Mouse (Mus musculus): ENCODE measurements at regions not wholly inside any gene's neighbourhood (a gene's known extent, or its start where the extent isn't known, plus 50 kb on each side); places are given as distances from the start of the nearest gene placed in this dataset.

DNA sequence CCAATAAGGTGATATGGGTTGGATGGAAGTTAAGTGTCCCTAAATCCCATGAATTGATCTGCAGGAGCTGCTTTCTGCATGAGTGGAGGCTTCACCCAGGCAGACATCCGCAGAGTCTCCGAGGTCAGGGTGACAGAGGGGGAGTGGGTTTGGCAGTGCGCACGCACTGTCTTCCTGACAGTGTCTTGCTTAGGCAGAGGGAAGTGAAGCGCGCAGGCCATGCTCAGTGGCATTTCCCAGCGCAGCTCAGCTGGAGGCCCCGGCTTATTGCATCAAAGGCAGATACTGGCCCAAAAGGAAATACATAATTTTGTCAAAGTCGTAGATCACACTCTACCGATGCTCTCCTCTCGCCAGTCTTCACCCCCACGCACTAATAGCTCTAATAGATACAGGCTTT, 252.7 kb upstream of the Dnajc24 start:
- TF ChIP-seq CTCF (IDR thresholded peaks at IDR 0.05; ENCODE audit: insufficient read depth, low read length): no peak
- TF ChIP-seq POLR2A (IDR thresholded peaks at IDR 0.05; ENCODE audit: borderline replicate concordance, extremely low read depth, low read depth, low read length): no peak
- WGBS: 49% methylated on average over 12 of the region's 12 CpGs

GRCm38 (mm10) chr2:106234358-106234757, 231.0 kb upstream of the Dnajc24 start:
- no peak overlapping the region for H3K4me3 ChIP-seq (replicated peaks; ENCODE audit: extremely low read depth, low read depth, low read length)
- 69% methylated on average over 4 of the region's 4 CpGs for WGBS
- TF ChIP-seq POLR2A (IDR thresholded peaks at IDR 0.05; ENCODE audit: borderline replicate concordance, extremely low read depth, low read depth, low read length) (no peak), CTCF (IDR thresholded peaks at IDR 0.05; ENCODE audit: insufficient read depth, low read length) (no peak)
- H3K4me1 ChIP-seq (ENCODE audit: control insufficient read depth, insufficient read depth, low read length): no peaks in the 10 kb centered on the region
- no peak for DNase-seq

More for the DNA sequence above, 252.7 kb upstream of the Dnajc24 start:
- H3K4me1 ChIP-seq (ENCODE audit: control insufficient read depth, insufficient read depth, low read length): no peaks in the 10 kb centered on the region
- no peak for DNase-seq
- no peak overlapping the region for H3K4me3 ChIP-seq (replicated peaks; ENCODE audit: extremely low read depth, low read depth, low read length)

GRCm38 (mm10) chr2:106231136-106231535, 227.8 kb upstream of the Dnajc24 start:
- no peak for TF ChIP-seq CTCF (IDR thresholded peaks at IDR 0.05; ENCODE audit: insufficient read depth, low read length)
- DNase-seq: no peak
- 78% methylated on average over 5 of the region's 5 CpGs for WGBS
- no peaks in the 10 kb centered on the region for H3K4me1 ChIP-seq (ENCODE audit: control insufficient read depth, insufficient read depth, low read length)
- H3K4me3 ChIP-seq (replicated peaks; ENCODE audit: extremely low read depth, low read depth, low read length): no peak overlapping the region

DNA sequence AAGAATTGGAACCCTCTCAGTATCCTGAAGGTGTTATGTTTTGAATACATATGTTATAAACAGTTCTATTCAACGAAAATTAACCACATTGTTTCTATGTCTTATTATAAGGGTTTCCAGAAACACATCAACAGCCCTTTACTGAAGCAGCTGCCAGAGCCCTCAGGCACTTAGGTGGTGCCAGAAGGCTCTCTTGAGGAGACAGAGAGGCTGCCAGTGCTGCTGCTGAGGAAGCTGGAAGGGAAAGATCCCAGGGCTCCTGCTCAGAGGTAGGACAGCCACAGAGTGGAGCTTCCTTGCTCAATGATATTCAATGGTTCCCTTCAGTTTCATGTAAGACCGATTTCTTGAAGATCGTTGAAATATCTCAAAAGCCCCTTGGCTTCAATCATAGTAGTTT, 226.7 kb upstream of the Dnajc24 start:
- no peak for TF ChIP-seq CTCF (IDR thresholded peaks at IDR 0.05; ENCODE audit: insufficient read depth, low read length)
- TF ChIP-seq POLR2A (IDR thresholded peaks at IDR 0.05; ENCODE audit: borderline replicate concordance, extremely low read depth, low read depth, low read length): no peak
- Histone ChIP-seq H3K4me3 (replicated peaks; ENCODE audit: extremely low read depth, low read depth, low read length) (no peak overlapping the region), H3K4me1 (ENCODE audit: control insufficient read depth, insufficient read depth, low read length) (no peaks in the 10 kb centered on the region)
- no peak for DNase-seq
- WGBS: 72% methylated on average over 3 of the region's 3 CpGs

GRCm38 (mm10) chr2:106228249-106228648, 224.9 kb upstream of the Dnajc24 start:
- no peak for DNase-seq
- no peak for TF ChIP-seq POLR2A (IDR thresholded peaks at IDR 0.05; ENCODE audit: borderline replicate concordance, extremely low read depth, low read depth, low read length)
- TF ChIP-seq CTCF (IDR thresholded peaks at IDR 0.05; ENCODE audit: insufficient read depth, low read length): no peak
- 50% methylated on average over 1 of the region's 1 CpGs for WGBS
- H3K4me1 ChIP-seq (ENCODE audit: control insufficient read depth, insufficient read depth, low read length): no peaks in the 10 kb centered on the region
- no peak overlapping the region for H3K4me3 ChIP-seq (replicated peaks; ENCODE audit: extremely low read depth, low read depth, low read length)

DNA sequence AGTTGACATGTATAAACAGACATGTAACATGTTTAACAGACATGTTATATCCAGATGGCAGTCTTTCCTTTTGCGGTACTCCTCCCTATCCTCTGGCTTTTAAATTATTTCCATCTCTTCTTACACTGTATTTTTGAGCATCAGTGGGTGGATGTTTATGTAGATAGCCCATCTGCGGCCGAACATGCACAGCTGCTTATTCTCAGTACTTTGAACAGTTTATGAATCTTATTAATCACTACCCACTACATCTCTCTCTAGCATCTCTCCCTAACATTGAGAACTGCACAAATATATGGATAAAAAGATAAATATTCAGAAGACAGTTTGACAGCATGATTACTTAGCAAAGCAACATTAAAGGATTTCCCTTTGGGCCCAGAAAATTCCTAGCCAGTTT, 212.8 kb upstream of the Dnajc24 start:
- TF ChIP-seq POLR2A (IDR thresholded peaks at IDR 0.05; ENCODE audit: borderline replicate concordance, extremely low read depth, low read depth, low read length) (no peak), CTCF (IDR thresholded peaks at IDR 0.05; ENCODE audit: insufficient read depth, low read length) (no peak)
- 77% methylated on average over 3 of the region's 3 CpGs for WGBS
- Histone ChIP-seq H3K4me3 (replicated peaks; ENCODE audit: extremely low read depth, low read depth, low read length) (no peak overlapping the region), H3K4me1 (ENCODE audit: control insufficient read depth, insufficient read depth, low read length) (no peaks in the 10 kb centered on the region)
- DNase-seq: no peak

DNA sequence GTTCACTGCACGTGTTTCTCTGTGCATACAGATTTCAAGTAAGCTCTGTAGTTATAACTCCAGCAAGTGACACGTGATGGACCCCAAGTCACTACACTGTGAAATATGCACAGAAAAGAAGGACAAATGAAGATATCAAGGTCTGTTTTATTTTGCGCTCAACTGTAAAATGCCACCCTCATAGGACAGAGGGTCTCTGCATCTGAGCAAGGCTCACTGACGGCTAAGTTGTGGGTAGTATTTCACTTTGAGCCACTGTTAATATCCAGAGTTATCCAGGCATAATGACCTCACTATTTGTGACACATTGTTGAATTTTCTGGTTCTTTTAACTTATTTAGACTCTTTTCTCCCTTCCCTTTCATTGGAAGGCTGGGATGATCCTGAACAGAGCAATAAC, 210.4 kb upstream of the Dnajc24 start:
- TF ChIP-seq POLR2A (IDR thresholded peaks at IDR 0.05; ENCODE audit: borderline replicate concordance, extremely low read depth, low read depth, low read length): no peak
- TF ChIP-seq CTCF (IDR thresholded peaks at IDR 0.05; ENCODE audit: insufficient read depth, low read length): no peak
- DNase-seq: no peak
- Histone ChIP-seq H3K4me1 (ENCODE audit: control insufficient read depth, insufficient read depth, low read length) (no peaks in the 10 kb centered on the region), H3K4me3 (replicated peaks; ENCODE audit: extremely low read depth, low read depth, low read length) (no peak overlapping the region)
- 76% methylated on average over 4 of the region's 4 CpGs for whole genome bisulfite sequencing

DNA sequence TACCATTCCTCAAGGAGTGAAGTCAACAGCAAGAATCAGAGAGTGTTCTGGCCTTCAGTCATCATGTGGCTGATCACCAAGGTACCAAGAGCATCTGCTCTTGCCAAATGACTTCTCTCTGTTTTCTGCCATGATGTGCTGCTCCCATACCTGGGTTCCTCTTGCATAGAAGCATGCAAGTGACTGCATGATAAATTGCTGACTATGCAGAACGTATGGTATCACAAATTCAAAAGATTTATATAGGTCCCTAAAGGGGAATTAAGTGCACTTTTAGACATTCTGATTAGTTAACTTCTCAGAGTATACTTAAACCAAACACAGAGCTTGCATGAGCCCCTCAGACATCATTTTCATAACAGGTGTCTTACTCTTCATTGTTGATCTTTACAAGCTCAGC, 207.4 kb upstream of the Dnajc24 start:
- DNase-seq: no peak
- WGBS: 54% methylated on average over 1 of the region's 1 CpGs
- TF ChIP-seq CTCF (IDR thresholded peaks at IDR 0.05; ENCODE audit: insufficient read depth, low read length): no peak
- TF ChIP-seq POLR2A (IDR thresholded peaks at IDR 0.05; ENCODE audit: borderline replicate concordance, extremely low read depth, low read depth, low read length): no peak
- H3K4me1 ChIP-seq (ENCODE audit: control insufficient read depth, insufficient read depth, low read length): no peaks in the 10 kb centered on the region
- no peak overlapping the region for H3K4me3 ChIP-seq (replicated peaks; ENCODE audit: extremely low read depth, low read depth, low read length)

DNA sequence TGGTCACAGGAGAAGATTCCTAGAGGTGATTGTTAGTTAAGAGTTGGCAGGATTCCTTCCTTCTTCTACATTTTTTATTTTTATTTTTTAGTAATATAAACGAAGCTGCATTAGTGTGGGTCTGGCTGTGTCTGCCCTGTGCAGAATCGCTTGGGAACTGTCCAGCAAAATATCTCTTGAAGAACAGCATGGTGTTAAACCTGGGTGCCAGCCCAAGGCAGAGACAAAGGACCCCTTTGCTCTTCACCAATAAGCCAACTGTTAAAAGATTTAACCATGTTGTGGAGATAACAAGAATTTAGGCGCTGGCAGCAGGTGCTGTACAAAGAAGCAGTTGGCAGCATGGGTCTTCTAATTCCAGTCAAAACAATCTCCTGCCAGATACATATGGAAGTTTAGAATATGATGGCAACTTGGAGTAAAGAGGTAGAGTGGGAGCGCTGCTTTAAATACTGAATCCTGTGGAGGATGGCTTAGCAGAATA, 205.5 kb upstream of the Dnajc24 start:
- Histone ChIP-seq H3K4me3 (replicated peaks; ENCODE audit: extremely low read depth, low read depth, low read length) (no peak overlapping the region), H3K4me1 (ENCODE audit: control insufficient read depth, insufficient read depth, low read length) (no peaks in the 10 kb centered on the region)
- 59% methylated on average over 4 of the region's 4 CpGs for WGBS
- TF ChIP-seq POLR2A (IDR thresholded peaks at IDR 0.05; ENCODE audit: borderline replicate concordance, extremely low read depth, low read depth, low read length): no peak
- no peak for TF ChIP-seq CTCF (IDR thresholded peaks at IDR 0.05; ENCODE audit: insufficient read depth, low read length)
- no peak for DNase-seq

GRCm38 (mm10) chr2:106200130-106200529, 196.8 kb upstream of the Dnajc24 start:
- DNase-seq: no peak
- 83% methylated on average over 2 of the region's 2 CpGs for WGBS

More at GRCm38 (mm10) chr2:106200130-106200529, 196.8 kb upstream of the Dnajc24 start:
- no peak overlapping the region for H3K4me3 ChIP-seq (replicated peaks; ENCODE audit: extremely low read depth, low read depth, low read length)
- H3K4me1 ChIP-seq (ENCODE audit: control insufficient read depth, insufficient read depth, low read length): no peaks in the 10 kb centered on the region
- TF ChIP-seq POLR2A (IDR thresholded peaks at IDR 0.05; ENCODE audit: borderline replicate concordance, extremely low read depth, low read depth, low read length) (no peak), CTCF (IDR thresholded peaks at IDR 0.05; ENCODE audit: insufficient read depth, low read length) (no peak)

Measured in lung, adult 2 months (tissue).